Mouse (Mus musculus): ENCODE measurements around the gene Scly.

DNA sequence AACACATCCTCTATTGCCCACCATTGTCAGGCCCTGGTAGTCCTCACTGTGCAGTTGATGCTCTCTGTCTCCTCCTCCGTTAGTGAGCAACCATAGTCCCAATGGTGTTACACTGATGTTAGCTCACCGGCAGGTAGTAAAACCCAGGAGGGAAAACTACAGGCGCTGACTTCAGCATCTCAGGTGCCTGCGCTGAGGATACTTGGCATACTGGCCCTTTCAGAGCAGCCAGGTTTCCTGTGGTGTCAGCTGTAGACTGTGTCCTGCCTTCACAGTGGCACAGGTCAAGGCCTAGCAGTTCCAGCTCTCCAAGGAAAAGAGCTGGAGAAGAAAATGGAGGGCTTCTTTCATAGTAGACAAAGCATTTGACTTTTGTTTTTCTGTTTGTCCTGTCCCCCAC lies 21.6 kb upstream of the Scly start:
- TF ChIP-seq CTCF (IDR thresholded peaks at IDR 0.05; ENCODE audit: extremely low read depth, insufficient read depth, low read length) (no peak), POLR2A (IDR thresholded peaks at IDR 0.05; ENCODE audit: extremely low read depth, insufficient read depth, low read length) (no peak)
